Mouse (Mus musculus) liver, postnatal 0 days (tissue): Measurements from ENCODE around the gene Ppm1h.

Experiments
- CTCF ChIP-seq: sonication (generic); IDR thresholded peaks from 2 replicates; pipeline ENCODE4 v1.5.1; 2016; ENCODE audit warnings: antibody characterized with exemption, low read depth
- EP300 ChIP-seq: IDR thresholded peaks from 2 replicates; pipeline ENCODE4 v1.6.1; 2016; ENCODE audit warnings: antibody characterized with exemption, low read depth, mild to moderate bottlenecking

DNA sequence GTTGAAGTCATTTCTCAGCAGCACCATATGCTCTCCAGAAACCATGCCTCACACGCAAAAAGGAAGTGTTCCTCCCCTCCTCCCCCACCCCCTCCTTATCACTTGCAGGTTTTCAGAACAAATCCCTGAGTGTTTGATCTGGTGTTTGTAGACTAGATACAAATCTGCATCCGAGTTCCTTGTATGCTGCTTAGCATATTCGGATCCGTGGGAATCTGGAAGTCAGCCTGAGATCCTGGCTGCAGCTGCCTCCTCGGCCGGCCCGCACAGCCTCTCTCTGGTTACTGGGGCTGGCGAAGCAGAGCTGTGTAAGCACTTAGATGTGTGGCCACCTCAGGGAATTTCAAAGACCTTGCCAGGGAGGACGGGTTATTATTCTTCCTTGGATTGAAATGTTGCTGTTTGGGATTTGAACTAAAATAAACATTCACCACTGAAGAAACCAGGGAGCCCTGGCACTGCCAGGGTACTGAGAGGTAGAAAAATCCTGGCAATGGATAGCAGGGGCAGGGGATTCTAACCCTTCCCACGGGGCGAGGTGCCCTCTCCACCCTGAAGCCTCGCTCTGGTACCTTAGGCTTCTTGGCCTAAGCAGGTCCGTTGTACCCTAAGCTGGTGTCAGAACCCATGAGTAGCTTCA is 252.8 kb downstream of the Ppm1h start:
- TF ChIP-seq CTCF (no peak), EP300 (no peak)
